Mouse (Mus musculus): Measurements from ENCODE around the gene Rnf224.

DNA sequence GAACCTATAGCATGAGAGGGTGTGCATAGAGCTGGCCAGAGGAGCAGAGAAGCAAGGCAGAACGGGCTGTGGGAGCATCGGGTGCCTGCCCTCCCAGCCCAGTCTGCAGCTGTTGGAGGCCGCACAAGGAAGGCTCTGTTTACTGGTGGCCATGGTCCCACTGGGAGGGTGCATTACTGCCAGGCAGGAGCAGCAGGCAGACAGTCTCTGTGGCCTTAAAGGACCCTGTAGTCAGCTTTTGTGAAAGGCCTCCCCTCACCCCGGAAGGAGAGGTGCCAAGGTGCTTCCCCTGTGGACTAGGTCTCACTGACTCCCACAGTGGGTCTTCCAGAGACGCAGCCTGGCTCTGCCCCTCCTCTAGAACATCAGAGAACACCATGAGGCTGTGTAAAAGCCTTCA, 9.7 kb downstream of the Rnf224 start:
- no peak for TF ChIP-seq EP300 (IDR thresholded peaks at IDR 0.05; ENCODE audit: low read depth)
- no peak for TF ChIP-seq CTCF (IDR thresholded peaks at IDR 0.05; ENCODE audit: low read depth)

Measured in liver, embryonic 14.5 days (tissue).